Mouse (Mus musculus) effector memory CD4-positive, alpha-beta T cell, adult 5 months (primary cell): ENCODE measurements around the gene Gm44511. TPM values are rescaled to one million over a fixed set of nuclear protein-coding genes. Genes with fewer than 3 reads are reported as not detected.

Experiments used
- polyA plus RNA-seq: library from polyadenylated mRNA; unstranded; fragments of 100-300 nt; shearing (Covaris generic); gene quantifications from one replicate; pipeline ENCODE4 v1.2.1, GENCODE M21; 2017

Gm44511 gene
- polyA plus RNA-seq = not detected

GRCm38 (mm10) chr6:128826132-128826531, at the start of gene Gm44511, which contains the start of gene Klrb1b:
Gene Gm44511 (minus strand): TSS chr6:128826315.
Gene Klrb1b (minus strand): TSS chr6:128826331.

DNA sequence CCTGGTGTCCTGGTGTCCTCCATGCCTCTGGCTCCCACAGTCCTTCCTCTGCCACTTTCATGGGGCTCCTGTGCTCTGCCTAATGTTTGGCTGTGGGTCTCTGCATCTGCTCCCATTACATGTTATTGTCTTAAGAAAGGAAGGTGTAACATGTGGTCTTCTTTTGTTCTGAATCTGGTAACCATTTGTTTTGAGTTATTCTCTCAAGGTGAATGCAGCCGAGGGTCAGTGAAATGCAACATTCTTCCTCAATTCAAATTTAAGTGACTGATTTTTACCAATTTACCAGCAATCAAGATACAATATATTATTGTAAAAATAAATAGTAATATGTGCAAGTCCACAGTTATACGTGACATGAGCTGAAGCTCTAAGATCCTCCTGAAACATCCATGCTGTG, 37.0 kb downstream of the Gm44511 start, which contains the start of gene Klrb1c:
Klrb1c (minus strand) TSS at position 101 of the 400 bp plus-strand sequence.

Other genes starting within 250 kb of the Gm44511 start
- gene A2ml1, start 244.7 kb downstream of the Gm44511 start, polyA plus RNA-seq = not detected
- not detected for gene Klrb1a, start 202.8 kb downstream of the Gm44511 start, polyA plus RNA-seq
- not detected for gene Clec2h, start 163.9 kb downstream of the Gm44511 start, polyA plus RNA-seq
- gene Klrb1, start 103.3 kb downstream of the Gm44511 start, polyA plus RNA-seq = not detected
- 9.7 TPM for gene Klrb1c, start 37.1 kb downstream of the Gm44511 start, polyA plus RNA-seq
- gene Klrb1b, start within 50 bp of the Gm44511 start, polyA plus RNA-seq = 0.51 TPM
- 99.2 TPM for gene Clec2i, start 61.3 kb upstream of the Gm44511 start, polyA plus RNA-seq
- gene BC035044, start 64.8 kb upstream of the Gm44511 start, polyA plus RNA-seq = 2.1 TPM
- gene Clec2g, start 108.1 kb upstream of the Gm44511 start, polyA plus RNA-seq = not detected
- 10.4 TPM for gene Klrb1f, start 219.6 kb upstream of the Gm44511 start, polyA plus RNA-seq